Mouse (Mus musculus) thymus, postnatal 10 days (tissue): Measurements from ENCODE around the gene Scube1.

Source experiments
- DNase-seq, 2 experiments: peaks; one replicate each; pipeline ENCODE4 v3.0.0; 2021; ENCODE audit warnings: low spot score in 2 of 2

Gene Scube1

DNA sequence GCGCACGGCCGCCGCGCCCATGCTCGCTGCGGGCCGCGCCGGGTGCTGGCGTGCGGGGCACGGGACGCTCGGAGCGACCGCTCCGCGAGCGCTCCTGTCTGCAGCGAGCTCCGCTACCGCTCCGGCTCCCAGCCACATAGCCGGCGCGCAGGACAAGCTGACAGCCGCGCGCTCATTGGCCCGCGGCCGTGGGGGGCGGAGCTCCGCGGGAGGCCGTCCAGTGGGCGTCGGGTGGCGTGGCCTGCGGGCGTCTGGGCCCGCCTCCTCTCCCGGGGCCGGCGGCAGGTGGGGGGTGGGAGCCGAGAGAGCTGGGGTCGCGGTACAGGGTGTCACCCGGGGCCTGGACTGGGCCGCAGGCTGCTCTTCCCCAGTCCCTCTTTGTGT is at the start of gene Scube1:
TSS of gene Scube1 (minus strand) at position 136 of the 384 bp plus-strand sequence.
- peak; percentile 43 to 61 for DNase-seq

DNA sequence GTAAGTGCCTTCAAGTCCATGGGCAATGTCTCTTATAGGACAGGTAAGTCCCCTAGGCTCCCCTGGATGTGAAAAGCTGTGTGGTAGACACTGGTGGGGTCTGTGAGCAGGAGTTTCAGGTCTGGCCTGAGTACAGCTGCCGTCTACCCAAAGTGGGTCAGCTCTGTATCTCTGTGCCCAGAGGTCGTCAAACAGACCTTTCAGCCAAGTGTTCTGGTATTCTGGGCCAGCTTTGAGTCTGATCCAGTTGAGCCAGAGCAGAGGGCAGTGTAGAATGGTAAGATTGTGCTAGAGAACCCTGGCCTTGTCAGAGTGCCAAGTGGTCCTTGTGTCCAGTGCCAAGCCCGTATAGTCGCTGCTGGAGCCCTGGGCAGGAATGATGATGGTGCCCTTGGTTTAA is 48.1 kb upstream of the Scube1 start:
- DNase-seq = no peak

DNA sequence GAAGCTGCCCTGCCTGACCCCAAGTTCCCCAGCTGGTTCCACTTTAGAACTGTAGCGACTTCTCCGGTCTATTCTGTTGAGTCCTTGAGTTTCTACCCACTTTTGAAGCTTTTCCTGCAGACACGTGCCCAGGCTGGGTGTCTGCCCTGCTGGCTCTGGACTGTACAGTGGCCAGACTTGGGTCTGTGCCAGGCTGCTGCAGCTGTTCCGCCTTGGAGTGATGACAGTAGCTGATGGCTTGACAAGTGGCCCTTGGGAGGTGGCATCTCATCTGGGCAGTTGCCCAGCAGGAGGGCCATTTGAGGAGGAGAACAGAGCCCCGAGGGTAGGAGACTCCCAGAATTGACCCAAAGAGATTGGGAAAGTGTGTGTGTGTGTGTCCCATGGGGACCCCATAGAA is 47.6 kb upstream of the Scube1 start:
- no peak for DNase-seq

- no peak for DNase-seq
These were observed 46.7 kb upstream of the Scube1 start for GRCm38 (mm10) chr15:83771346-83772053.

DNA sequence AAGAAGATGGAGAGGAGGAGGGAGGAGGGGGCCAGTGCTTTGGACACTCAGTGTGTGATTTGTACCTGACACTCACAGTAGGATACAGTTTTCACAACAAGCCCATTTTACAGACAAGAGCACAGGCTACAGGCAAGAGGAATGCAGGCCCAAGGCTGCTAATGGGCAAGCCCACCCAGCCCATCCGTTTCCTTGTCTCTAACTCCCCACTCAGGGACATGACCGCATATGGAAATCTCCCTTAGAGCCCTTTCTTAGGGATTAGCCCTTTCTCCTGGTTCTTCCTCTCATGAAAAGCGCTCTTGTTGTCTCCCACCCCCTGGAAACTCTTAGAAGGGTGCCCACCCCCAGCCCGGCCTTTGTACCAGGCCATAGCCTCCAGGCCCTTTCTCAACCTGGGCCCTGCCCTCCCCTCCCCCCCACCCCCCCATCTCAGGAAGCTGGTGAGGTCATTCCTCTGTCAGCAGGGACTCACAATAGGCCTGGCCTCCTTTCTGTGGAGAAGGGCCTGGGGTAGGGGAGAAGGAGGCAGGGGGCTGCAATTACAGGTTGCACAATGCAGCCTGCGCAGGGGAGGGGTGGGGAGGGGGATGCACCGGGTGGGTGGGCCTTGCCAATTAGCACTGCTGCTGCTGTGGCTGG is 40.7 kb upstream of the Scube1 start:
- DNase-seq = no peak

- no peak for DNase-seq
These were observed 36.7 kb upstream of the Scube1 start for GRCm38 (mm10) chr15:83761512-83761911.

DNA sequence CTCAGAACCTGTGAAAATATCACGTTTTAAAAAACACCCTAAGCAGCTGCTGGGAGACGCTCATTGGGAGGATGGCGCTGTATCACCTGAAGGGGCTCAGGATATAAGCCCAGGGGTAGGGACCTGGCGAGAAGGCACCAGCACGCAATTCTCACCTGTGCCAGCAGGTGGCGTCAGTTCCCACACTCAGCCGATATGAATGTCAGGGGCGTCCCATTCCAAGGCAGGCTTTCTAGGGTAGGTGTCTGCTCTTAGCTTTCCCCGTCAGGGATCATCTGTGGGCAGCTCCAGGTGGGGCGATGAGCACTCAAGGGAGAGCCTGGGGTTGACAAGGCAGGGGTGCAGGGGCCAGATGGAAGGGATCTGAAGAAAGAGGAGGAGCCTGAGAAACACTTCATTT is 35.9 kb upstream of the Scube1 start:
- peak in 1 of 2 experiments; percentile 33 for DNase-seq

DNA sequence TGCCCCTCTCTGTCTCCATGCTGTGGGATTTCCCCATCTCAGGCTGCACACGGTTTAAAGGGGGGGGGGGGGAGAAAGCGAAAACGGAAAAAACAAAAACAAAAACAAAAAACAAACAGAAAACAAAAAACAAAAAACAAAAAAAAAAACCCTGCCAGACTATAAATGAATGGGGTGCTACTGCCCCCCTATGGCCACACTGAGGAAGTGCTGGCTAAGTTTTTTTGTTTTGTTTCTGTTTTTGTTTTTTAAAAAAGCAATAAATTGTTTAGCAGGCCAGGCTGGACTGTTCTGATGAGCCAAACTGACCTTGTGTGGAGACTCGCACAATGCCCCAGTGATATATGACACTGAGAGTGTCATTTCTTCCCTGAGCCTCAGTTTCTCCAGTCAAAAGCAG is 34.1 kb upstream of the Scube1 start:
- no peak for DNase-seq

DNA sequence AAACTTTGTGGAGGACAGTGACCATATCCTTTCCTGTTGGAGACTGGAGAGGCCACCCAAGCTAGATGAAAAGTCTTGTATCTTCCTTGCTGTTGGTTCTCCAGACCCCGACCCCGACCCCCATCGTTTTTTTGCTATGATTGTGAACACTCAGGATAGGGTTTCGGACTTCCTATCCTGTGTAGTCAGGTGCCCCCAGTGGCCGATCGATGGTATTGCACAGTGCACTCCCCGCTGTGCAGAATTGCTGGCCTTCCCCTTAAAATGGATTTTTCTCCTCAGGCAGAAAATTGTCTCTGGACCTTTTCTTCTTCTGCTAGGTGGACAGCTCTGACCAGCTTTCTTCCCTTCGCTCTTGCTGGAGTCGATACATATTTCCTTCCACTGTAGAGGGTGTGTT is 31.9 kb upstream of the Scube1 start:
- DNase-seq = no peak

GRCm38 (mm10) chr15:83749436-83749835 is 24.6 kb upstream of the Scube1 start:
- no peak for DNase-seq

- no peak for DNase-seq
These were observed 24.2 kb upstream of the Scube1 start for GRCm38 (mm10) chr15:83748986-83749385.

- DNase-seq = no peak
These were observed 21.5 kb upstream of the Scube1 start for GRCm38 (mm10) chr15:83746311-83746710.

GRCm38 (mm10) chr15:83742018-83742417 is 17.2 kb upstream of the Scube1 start:
- no peak for DNase-seq

DNA sequence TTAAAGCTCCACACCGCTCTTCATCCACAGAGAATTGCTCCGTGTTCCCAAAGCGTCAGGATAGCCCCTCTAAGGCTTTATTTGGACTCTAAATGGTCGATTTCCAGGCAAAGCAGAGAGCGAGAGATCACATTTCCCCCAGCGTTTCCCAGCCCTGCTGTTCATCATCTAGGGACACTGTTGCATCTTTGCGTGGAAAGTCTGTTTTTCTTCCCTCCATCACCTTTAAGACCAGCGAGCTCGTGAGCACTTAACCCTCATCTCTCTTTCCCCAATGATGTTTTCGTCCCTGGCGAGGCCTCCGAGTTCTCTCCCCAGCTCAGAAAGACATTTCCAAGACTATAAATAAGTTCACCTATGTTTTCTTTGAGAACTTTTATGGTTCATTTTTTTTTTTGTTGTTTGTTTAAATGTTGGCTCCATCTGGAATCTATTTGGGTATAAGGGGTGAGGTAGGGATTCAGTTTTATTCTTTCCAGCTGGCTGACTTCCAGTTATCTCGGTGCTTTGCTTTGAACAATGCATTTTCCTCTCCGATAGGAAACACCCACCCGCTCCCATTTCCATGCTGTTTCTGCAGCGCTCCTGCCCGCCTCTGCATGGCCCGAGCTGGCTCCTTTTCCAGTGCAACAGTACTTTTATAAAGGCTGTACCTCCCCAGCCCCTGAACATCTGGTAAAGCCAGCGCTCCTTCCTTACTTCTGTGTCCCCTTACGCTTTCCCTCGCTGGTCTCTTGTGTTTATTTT is 16.0 kb upstream of the Scube1 start:
- no peak for DNase-seq

- DNase-seq = peak in 1 of 2 experiments; percentile 31
These were observed 2.8 kb upstream of the Scube1 start for GRCm38 (mm10) chr15:83727626-83728025.

DNA sequence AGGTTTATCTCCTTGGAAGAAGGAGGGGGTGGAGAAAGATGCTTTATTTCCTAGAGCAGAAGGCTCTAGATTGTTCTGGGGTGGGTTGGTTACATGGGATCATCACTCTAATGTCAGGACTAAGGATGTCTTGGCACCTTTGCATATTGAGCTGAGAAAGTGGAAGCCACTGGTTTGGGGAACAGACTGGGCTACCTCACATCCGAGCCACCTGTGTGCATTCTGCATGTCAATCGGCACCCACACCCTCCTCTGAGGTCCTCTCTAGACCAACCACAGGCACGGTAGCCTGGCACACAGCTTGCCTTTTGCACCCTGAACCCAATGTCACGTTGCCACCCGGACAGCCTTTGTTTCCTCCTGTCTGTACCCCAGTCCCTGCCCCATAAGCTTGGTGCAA is 1.9 kb upstream of the Scube1 start:
- no peak for DNase-seq

GRCm38 (mm10) chr15:83725556-83726200 is 857 bp upstream of the Scube1 start:
- no peak for DNase-seq

DNA sequence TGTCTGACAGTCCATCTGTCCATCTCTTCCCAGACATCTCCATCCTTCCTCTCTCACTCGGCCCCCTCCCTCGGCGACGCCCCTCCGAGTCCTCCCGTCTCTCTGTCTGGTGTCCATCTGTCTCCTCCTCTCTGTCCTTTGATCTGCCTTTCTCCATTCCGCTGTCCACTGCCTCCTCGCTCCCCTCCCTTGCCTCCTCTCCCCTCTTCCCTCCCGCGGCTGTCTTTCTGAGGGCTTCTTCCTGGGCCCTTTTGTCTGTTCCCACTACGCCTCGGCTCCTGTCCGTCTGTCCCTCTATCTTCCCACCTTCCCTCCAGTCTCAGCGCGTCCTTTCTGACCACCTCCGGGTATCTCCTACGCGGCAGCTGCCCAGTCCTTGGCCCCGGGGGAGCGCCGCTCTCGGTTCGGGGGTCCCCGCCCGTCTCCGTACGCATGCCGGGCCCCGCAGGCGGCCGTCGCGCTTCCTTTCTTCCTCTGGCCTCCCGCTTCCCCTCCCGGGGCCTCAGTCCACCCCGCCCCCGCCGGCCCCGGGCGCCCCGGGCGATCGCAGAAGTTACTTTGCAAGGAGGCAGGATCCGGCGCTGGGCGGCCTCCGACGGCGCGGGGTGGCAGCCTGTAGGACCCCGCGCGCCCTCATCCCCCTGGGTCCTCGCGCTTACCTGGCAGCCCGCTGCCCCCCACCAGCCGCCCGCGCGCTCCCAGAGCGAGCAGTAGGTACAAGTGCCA is 498 bp downstream of the Scube1 start:
- no peak for DNase-seq

GRCm38 (mm10) chr15:83715582-83716228 is 9.1 kb downstream of the Scube1 start:
- DNase-seq = no peak

DNA sequence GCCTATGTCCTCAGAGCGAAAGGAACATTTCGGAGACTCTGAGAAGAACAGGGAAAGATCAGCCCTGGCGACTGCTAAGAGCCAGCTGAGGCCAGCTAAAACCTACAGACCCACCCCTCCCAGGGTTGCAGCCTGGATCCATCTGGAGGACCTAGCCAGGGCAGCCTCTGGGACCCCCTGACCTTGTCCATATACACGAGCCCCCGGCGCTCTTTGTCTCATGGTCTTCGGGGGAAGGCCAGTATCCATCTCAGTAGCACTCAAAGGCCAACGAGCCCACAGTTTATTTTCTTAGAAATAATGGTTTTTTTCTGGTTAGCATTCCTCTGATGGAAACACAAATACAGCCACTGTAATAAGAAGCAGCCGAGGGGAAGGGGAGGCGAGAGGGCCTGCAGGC is 12.0 kb downstream of the Scube1 start:
- DNase-seq = no peak

- no peak for DNase-seq
These were observed 12.5 kb downstream of the Scube1 start for GRCm38 (mm10) chr15:83712361-83712760.
